Mouse (Mus musculus): ENCODE data around the gene Shpk.

Shpk gene

DNA sequence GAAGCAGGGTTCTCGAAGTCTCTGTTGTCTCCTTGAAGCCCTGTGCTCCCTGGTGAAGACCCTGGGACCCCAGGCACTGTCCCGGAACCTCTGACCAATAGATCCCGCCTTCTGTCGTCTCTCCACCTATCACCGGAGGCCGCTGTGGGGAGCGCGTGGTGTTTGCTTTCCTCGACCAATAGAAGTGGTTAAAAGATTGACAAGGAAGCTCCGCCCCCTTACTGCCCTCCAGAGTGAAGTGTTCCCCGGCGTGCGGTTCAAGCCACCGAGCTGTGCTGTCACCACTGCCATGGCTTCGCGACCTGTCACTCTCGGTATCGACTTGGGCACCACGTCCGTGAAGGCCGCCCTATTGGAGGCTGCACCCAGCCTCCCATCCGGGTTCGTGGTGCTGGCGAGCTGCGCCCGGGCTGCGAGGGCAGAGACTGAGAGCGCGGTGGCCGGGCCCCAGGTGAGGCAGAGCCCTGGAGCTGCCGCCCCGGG is at the start of gene Shpk:
TSS of gene Shpk (plus strand) at position 231 of the 483 bp plus-strand sequence.
- peak; percentile 97 for DNase-seq (ENCODE audit: inconsistent ontology term)

DNA sequence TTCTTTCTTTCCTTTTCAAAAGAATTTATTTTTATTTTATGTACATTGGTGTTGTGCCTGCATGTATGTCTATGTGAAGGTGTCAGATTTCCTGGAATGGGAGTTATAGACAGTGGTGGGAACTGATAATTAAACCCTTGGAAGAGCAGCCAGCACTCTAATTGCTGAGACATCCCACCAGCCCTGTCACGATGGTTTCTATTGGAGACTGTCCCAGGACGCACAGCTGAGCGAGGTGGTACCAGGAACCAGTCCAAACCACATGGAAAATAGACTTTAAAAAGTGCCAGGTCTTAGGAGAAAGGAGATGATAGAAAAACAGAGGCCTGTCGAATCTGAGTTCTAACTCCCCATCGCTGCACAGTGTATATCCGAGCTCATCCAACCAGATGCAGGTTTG is 44.2 kb upstream of the Shpk start:
- DNase-seq (ENCODE audit: inconsistent ontology term): peak; percentile 34

DNA sequence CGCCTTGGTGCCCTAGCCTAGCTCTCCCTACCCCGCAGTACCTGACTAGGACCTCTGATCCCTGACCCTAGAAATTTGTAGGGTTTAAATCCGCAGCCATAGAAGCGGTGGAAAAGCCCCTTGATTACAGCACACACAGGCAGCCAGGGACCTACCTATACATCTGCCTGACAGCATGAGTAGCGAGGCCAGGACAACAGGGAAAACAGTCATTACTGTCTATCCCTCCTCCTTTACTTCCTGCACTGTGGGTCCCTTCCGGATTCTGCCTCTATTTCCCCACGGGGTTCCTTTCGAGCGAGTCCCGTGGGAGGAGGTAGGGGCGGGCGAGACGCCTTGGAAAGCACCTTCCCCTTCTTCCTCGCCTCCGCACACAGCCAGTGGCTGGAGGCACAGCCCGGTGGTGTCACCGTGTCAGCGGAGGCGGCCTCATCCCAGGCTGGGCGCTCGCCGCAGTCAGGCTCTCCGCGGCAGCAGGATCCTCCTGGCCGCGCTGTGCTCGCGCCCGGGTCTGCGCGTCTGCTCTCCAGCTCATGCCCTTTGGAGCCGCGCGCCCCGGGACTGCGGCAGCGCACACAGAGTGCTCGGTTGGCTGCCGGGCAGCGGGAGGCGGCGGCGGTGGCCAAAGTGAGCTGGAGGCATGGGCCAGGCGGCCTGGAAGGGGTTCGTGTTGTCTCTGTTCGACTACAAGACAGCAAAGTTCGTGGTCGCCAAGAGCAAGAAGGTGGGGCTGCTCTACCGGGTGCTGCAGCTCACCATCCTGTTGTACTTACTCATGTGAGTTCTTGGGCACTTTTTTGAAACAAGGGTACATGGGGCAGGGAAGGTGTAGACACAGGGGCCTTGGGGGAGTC is 39.1 kb upstream of the Shpk start, which contains the start of gene P2rx5:
TSS of gene P2rx5 (plus strand) at position 465 of the 854 bp plus-strand sequence.
- DNase-seq (ENCODE audit: inconsistent ontology term): peak; percentile 77

DNA sequence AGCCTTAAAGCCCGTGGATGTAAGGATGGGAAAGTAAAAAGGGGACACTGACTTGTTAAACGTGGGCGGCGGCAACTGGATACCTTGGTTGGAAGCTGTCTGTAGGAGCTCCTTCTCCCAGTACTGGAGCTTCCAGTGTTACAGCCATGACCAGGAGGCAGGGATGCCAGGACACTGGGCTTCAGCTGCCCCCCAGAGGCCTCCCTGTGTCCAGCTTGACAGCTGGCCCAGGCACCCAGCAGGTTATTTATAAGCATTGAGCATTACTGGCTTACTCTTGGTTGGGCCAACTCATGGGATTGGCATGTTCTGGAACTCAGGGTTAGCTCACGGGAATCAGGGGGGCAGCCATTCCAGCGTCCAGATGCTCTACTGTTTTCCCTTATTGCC is 38.5 kb upstream of the Shpk start:
- peak; percentile 82 for DNase-seq (ENCODE audit: inconsistent ontology term)

DNA sequence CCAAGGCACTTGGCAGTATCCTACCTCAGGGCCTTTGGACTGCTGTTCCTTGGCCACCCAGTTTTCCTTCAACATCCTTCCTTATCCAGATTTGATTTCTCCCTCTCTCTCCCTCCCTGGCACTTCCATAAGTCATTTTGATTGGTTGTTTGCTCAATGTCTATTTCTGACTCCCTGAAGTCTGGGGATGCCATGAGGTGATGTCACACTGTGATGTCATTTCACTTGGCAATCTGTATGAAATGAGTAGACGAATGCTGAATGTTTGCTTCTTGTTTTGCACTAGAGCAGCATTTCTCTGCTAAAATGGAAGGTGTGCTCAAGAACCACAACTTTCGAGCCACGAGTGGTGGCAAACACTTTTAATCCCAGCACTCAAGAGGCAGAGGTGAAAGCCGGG is 37.6 kb upstream of the Shpk start:
- peak; percentile 4 for DNase-seq (ENCODE audit: inconsistent ontology term)

DNA sequence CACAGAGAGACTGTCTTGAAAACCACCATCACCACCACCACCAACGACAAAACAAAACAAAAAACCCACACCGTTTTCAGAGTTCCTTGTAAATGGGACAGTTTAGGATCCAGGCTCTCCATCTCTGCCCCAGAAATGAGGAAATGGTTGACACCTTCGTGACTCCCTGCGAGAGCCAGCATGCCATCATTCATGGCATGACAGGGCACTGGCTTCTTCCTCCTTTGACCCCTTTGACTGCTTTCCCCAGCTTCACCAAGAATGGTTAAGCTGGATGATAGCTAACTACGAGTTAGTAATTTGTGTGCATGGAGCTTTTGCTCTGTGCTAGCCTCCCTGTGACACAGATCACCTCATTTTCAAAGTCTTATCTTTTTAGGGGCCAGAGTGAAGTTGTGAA is 37.0 kb upstream of the Shpk start:
- DNase-seq (ENCODE audit: inconsistent ontology term): no peak

DNA sequence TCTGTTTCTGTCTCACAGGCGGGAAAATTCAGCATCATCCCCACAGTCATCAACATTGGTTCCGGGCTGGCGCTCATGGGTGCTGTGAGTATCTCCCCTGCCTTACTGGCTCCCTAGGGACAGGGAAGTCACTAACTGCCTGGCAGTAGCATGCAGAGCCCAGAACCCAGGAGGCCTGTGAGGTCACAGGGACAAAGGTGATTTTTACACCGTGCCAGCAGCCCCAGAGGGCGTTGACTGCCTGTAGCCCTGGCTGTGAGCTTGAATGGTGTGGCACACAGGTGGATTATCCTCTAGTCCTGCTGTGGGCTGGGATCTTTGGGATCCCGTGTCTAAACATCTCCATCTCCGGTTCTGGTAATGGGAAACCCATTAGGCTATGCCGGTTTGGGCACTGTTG is 31.2 kb upstream of the Shpk start:
- DNase-seq (ENCODE audit: inconsistent ontology term): no peak

DNA sequence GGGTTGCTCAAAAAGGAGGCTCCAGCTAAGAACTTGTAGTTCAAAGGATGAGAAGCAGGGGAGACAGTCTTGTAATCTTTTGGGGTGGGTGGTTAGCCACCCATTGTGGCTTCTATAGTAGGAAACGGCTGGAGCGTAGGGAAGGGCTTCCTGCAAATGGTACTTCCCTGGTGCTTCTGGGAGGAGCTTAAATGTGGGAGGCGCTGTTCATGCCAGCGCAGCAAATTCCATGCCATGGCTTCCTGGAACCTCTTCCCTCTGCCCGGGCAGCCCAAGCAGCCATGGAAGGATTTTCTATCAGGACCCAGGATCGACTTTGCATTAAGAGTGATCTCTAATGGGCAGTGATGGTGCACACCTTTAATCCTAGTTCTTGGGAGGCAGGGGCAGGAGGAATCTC is 30.7 kb upstream of the Shpk start:
- DNase-seq (ENCODE audit: inconsistent ontology term): no peak

DNA sequence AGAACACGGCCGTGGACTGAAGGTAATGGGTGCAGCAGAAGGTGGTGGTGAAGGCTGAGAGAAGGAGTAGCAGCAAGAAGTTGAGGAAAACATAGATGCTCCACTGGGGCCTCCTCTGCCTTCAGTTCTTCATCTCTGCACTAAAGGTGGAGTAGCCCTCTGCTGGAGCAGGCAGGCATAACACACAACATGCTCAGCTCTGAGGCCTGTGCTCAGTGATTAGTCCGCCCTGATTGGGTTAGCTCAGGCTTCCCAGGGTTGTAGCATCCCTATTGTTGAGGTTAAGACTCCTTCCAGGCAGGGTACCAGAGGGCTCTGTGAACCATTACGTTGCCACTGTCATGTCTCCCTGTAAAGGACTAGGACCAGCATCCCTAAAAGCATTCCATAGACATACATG is 30.0 kb upstream of the Shpk start:
- DNase-seq (ENCODE audit: inconsistent ontology term): peak; percentile 17

DNA sequence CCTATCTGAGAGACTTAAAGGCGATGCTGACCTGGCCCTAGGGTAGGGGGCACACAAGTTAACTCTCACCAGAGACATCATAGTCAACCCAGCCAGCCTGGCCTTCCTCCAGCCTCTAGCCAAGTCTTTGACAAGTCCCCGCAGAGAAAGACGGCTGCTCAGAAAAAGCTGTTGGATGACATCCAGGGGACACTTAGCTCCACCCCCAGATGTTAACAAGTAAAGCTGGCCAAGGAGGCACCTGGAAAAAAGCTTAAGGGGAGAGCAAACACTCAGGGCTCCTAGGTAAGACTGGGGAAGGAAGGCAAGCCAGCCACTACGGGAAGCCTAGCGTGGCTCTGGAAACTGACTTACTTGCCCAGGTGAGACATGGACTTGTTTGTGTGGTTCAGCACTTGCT is 27.1 kb upstream of the Shpk start:
- no peak for DNase-seq (ENCODE audit: inconsistent ontology term)

DNA sequence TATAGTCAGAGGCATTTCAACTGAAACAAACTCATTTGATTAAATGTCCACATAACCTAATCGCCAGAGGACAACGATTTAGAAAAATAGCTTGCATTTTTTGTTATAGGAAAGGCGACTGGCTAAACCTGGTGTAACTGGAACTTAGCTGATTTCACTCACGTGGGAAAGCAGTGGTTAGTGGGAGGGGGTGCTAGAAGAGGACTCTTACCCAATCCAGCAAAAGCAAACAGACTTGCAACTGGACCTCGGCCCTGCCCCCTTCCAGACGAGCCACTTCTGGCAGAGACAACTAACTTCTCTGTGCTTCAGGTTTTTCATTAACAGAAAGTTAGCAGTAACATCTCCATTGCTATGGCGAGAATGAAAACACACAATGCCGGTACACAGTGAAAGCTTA is 23.6 kb upstream of the Shpk start:
- no peak for DNase-seq (ENCODE audit: inconsistent ontology term)

DNA sequence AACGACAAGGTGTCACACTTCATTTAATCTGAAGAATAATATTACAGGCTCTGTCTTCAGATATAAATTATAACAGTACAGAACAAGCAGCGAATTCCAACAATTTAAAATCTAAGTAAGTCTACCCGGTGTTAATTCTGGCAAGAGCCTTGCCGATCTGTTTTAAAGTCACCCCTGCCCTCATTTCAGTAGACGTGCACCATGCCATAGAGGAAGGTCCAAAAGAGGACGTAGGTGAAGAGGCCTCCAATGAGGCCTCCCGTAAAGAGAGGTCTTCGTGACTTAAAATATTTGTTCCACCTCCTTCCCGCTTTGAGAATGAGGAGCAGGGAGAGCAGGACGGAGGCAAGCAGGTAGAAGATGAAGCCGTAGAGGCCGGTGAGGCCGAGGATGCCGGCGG is 23.1 kb upstream of the Shpk start:
- DNase-seq (ENCODE audit: inconsistent ontology term): no peak

DNA sequence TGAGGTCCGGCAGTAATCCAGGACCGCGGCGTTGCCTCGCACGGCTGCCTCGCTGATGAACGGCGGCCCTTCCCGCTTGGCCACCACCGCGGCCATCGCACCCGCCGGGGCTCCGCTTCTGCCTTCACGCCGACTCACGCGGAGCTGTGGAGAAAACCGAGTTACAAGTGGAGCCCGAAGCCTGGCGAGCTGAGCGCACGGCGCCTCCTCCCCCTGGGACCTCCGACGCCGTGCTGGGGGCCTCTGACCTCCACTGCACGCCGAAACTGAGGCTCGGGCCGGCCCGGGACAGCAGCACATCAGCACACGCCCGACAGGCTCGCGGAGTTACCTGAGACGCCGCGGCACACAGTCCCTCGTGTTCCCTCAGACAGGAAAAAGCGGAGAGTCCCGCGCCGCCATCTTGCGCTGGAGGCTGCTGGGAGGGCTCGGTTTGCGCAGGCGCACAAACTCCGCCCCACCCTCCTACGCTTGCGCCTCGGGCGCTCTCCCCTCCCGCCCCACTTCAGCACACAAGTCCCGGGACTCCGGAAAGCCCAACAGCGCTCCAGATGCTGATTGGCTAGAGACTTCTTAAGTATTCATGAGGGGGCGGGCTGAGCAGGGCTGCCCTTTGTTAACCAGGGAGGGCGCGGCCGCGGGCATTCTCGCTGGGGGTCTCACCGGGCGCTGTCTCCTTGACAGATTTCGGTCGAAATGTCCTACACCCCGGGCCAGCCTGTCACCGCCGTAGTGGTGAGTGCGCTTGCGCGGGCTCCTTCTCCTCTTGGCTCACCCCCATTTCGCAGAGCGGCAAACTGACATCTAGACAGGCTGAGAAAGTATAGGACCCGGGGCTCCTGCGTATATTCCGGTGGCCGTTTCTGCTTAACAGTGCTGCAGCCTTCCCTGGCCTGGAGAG is 22.4 kb upstream of the Shpk start, which contains the start of the genes Emc6 and Tax1bp3:
TSS of gene Emc6 (minus strand) at position 430 of the 901 bp plus-strand sequence.
TSS of gene Tax1bp3 (plus strand) at position 476 of the 901 bp plus-strand sequence.
- DNase-seq (ENCODE audit: inconsistent ontology term): peak; percentile 98

DNA sequence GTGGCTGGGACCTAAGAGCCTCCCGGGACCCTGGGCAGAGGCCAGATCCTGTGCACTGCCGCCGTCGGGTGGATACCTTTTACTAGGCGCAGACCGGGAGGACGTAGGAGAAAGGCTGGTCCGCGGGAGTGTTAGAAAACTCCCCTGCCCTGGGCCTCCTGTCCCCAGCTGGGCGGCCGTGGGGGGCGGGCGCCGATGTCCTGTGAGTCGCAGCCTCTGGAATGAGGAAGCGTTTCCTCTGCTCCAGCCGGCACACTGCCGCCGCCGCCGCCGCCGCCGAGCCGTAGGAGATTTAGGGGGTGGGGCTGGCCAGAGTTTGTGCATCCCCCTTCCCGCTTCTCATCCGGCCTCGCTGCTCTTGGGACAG is 21.8 kb upstream of the Shpk start:
- DNase-seq (ENCODE audit: inconsistent ontology term): peak; percentile 97

DNA sequence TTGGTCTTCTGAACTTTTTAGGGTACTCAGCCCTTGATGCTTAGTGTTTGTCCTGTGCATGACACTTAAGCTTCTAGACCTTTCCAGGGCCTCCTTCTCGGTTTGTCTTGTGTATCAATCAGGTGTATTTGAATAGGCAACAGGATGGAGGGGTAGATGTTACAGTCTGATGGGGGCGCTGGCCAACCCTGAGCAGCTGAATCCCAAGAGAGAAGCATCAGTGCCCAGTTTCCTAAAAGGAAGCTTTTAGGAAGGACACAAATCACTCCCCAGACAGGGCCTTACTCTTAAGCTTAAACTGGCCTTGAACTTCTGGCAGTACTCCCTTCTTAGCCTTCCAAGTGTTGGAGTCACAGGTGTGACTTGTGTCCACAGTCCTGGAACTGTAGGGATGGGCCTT is 21.4 kb upstream of the Shpk start:
- no peak for DNase-seq (ENCODE audit: inconsistent ontology term)

DNA sequence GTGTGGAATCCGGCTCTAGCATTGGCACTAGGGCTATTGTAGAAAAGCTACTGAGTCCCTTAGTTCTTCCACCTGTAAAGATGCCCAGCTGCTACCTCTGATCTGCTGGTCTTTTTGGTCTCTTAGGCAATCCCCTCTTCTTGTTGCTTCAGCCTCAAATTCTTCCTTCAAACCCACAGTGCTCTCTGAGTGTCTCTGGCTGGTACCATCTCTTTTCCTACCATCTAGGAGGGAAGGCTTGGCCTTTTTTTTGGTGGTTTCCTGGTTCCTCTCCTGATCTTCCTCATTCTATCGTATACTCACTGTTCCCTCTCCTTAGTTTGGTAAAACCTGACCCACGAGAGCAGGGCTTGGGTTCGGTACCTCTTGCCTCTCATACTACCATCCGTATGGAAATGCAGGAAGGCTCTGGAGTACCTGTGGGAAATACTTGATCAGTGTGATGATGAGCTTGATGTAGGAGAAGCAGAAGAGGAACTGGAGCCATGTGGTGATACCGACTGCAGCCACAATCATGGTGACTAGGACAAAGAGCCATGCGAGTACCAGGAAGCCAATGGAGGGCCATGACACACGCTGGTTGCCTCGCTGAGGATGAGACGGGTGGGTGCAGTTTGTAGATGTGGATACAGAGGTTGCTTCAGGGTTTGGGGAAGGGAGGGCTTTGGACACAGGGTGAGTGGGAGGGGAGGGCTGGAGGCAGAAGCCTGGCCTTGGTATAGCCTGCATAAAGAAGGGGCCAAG is 13.2 kb upstream of the Shpk start:
- DNase-seq (ENCODE audit: inconsistent ontology term): no peak

DNA sequence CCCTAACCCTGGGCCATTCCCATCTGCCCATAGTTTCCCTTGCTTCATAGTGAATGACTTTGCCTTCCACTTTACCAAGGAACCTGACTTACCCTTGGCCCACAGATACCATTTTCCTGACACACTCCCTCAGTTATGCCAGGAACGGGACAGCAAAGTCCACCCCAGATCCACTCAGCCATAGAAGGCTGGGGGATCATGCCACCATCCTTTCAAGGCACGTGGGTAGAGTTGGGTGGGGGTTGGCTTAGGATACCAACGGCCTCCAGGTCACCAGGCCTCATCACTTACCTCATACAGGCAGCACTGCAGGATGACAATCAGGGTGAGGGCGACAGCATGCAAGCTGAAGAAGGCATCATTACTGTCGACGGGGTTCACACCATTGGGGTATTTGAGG is 12.0 kb upstream of the Shpk start:
- DNase-seq (ENCODE audit: inconsistent ontology term): no peak

DNA sequence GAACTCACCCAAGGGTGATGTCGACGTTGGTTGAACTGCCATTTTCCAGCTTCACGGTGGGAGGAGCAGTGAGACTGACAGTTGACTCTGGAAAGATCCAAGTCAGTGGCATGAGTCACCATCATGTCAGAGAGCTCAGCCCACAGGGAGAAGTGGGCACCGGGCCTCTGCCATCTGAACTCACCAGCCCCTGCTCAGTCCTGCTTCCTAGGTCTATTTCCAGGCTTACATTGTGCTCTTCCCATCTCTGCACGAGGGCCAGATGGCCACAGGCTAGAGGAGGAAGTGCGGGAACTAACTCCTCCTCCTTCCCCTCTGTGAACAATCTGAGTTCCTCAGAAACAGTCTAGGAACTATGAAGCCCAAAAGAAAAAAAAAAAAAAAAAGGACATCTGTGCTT is 6.2 kb upstream of the Shpk start:
- no peak for DNase-seq (ENCODE audit: inconsistent ontology term)

DNA sequence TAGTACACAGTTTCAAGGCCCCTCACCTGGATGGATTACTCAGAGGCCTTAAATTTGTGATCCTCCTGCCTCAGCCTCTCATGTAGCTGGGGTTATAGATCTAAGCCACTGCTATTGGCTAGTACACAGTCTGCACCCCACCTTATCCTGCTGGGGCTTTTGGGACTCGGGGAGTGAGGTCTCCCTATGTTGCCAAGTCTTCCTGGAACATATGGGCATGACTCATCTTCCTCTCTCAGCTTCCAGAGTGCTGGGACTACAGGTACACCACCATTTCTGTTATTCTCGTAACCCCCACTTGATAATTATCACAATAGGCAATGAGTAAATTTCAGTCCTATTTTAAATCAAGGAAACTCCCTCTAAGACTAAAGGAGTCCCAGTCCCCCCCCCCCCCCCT is 4.8 kb upstream of the Shpk start:
- DNase-seq (ENCODE audit: inconsistent ontology term): no peak

DNA sequence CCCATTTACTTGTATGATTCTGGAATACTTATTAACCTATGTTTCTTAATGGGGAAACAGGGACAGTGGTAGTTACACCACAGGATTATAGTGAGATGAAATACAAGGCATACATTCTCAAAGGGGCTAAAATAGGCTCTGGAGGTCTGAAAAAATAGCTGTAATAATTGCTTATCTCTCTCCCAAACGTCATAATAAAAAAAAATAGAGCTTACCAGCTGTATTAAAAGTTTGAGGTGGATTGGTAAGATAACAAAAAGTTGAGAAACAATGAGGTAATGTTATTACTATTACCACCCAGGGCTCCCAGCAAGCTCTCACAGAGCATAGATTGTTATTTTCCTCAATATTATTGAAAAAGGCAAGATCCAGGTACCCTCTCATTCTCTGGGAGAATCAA is 1.1 kb upstream of the Shpk start:
- no peak for DNase-seq (ENCODE audit: inconsistent ontology term)

DNA sequence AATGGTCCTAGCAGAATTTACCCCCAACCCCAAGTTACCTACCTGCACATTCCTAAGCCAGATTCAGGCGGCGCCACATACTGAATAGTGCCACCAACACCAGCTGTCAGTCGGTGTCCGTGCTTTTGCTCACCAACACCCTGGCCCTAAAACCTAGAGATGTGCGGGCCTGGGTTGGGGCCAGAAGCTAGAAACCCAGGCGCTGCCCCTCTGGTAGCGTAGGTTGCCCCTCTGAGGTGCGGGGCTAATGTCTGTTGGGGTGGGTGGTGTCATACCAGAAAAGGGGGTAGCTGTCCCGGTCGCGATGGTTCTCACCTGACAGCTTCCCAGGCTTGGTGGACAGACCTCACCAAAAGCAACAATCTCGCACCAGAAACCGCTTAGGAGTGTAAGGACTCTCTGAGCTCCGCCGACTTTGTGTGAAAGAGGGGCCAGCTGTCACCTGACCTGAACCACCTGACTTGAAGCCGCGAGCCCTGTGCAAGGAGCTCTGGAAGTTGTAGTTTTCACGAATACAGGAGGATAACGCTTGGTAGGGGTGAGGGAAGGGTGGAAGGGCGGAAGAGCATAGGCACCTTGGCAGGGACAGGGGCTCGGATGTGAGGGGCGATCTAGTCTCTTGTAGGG is 544 bp upstream of the Shpk start, which contains the start of gene Ctns:
TSS of gene Ctns (minus strand) at position 440 of the 627 bp plus-strand sequence.
- DNase-seq (ENCODE audit: inconsistent ontology term): no peak

Data from Muller cell, postnatal 12 days (primary cell).